Mouse (Mus musculus) forebrain, embryonic 11.5 days (tissue): ENCODE results near the gene Gpsm3. TPM values are rescaled to one million over a fixed set of nuclear protein-coding genes. Genes with fewer than 3 reads are reported as not detected.
A peak's percentile ranks its signal among the peaks of the same experiment; 100 is the strongest.

ENCODE experiments used
- ATAC-seq: fragments of 200-750 bp; cut with Nextera tagmentation; replicated peaks from 2 replicates; pipeline ENCODE4 v1.8.0; 2017; ENCODE audit warnings: moderate TSS enrichment; ENCODE audit not compliant: low FRiP score
- DNase-seq: peaks from one replicate; pipeline ENCODE4 v3.0.0-alpha.2; 2017; ENCODE audit warnings: low spot score
- H3K27ac ChIP-seq: fragments of 300-500 bp; sonication (generic); 2 replicates; pipeline ENCODE4 v1.5.1; 2014; ENCODE audit warnings: low read depth, low read length
- H3K27me3 ChIP-seq: fragments of 300-500 bp; sonication (generic); 2 replicates; pipeline ENCODE4 v1.6.1; 2014; ENCODE audit warnings: mild to moderate bottlenecking, low read length, mixed read lengths; ENCODE audit not compliant: control insufficient read depth, insufficient read depth
- H3K36me3 ChIP-seq: fragments of 300-500 bp; sonication (generic); 2 replicates; pipeline ENCODE4 v1.6.1; 2014; ENCODE audit warnings: mild to moderate bottlenecking, low read length, moderate library complexity, mixed read lengths; ENCODE audit not compliant: control insufficient read depth, insufficient read depth
- H3K4me1 ChIP-seq: fragments of 300-500 bp; sonication (generic); replicated peaks from 2 replicates; pipeline ENCODE4 v1.6.1; 2014; ENCODE audit warnings: low read length, mixed read lengths; ENCODE audit not compliant: control insufficient read depth, insufficient read depth
- H3K4me2 ChIP-seq: fragments of 300-500 bp; sonication (generic); 2 replicates; pipeline ENCODE4 v1.6.1; 2014; ENCODE audit warnings: low read depth, mild to moderate bottlenecking, low read length, moderate library complexity, mixed read lengths; ENCODE audit not compliant: severe bottlenecking
- H3K4me3 ChIP-seq: fragments of 300-500 bp; sonication (generic); 2 replicates; pipeline ENCODE4 v1.5.1; 2014; ENCODE audit warnings: low read depth, low read length
- H3K9ac ChIP-seq: fragments of 300-500 bp; sonication (generic); 2 replicates; pipeline ENCODE4 v1.6.1; 2014; ENCODE audit warnings: low read length
- H3K9me3 ChIP-seq: fragments of 300-500 bp; sonication (generic); 2 replicates; pipeline ENCODE4 v1.6.1; 2016; ENCODE audit warnings: low read length, mixed read lengths; ENCODE audit not compliant: control insufficient read depth
- WGBS: fragments of 180-500 bp; shearing (Covaris S2); extraction: QIAGEN DNeasy Blood & Tissue Kit; methylation state at CpG from one replicate; pipeline ENCODE4 v1.1.7; 2014; 5-methylcytosine and 5-hydroxymethylcytosine counted together
- polyA plus RNA-seq: library from polyadenylated mRNA; unstranded; fragments of >200 nt; fragmentation: Nextera tagmentation; extraction: Ambion mirVana; gene quantifications from 2 replicates; pipeline ENCODE4 v1.2.1, GENCODE M21; 2014

Gene Gpsm3
- polyA plus RNA-seq, 1 experiment from 2014 or later = 2.6 TPM

- Histone ChIP-seq H3K27me3 (no peaks in the 10 kb centered on the region), H3K36me3 (no peaks in the 10 kb centered on the region), H3K4me1 (no peaks in the 10 kb centered on the region), H3K27ac (no peak overlapping the region), H3K4me3 (no peak overlapping the region), H3K9ac (no peak overlapping the region), H3K4me2 (no peak overlapping the region), H3K9me3 (no peaks in the 10 kb centered on the region)
- DNase-seq (no peak), ATAC-seq (no peak)
- WGBS = 88% methylated on average over 7 of the region's 7 CpGs
Observed at GRCm38 (mm10) chr17:34559116-34559515, 30.5 kb upstream of the Gpsm3 start.

GRCm38 (mm10) chr17:34559895-34560294, 29.7 kb upstream of the Gpsm3 start:
- Histone ChIP-seq H3K27me3 (no peaks in the 10 kb centered on the region), H3K36me3 (no peaks in the 10 kb centered on the region), H3K9ac (no peak overlapping the region), H3K27ac (no peak overlapping the region), H3K4me3 (no peak overlapping the region), H3K4me1 (no peaks in the 10 kb centered on the region), H3K4me2 (no peak overlapping the region), H3K9me3 (no peaks in the 10 kb centered on the region)
- ATAC-seq = no peak
- 28% methylated on average over 15 of the region's 15 CpGs for WGBS
- no peak for DNase-seq

GRCm38 (mm10) chr17:34560438-34560837, 29.2 kb upstream of the Gpsm3 start:
- H3K27ac ChIP-seq = no peak overlapping the region
- no peak overlapping the region for H3K4me3 ChIP-seq
- no peaks in the 10 kb centered on the region for H3K9me3 ChIP-seq
- H3K27me3 ChIP-seq = no peaks in the 10 kb centered on the region
- WGBS = 89% methylated on average over 6 of the region's 6 CpGs
- ATAC-seq = no peak
- H3K4me2 ChIP-seq = no peak overlapping the region
- no peaks in the 10 kb centered on the region for H3K4me1 ChIP-seq
- DNase-seq = no peak
- H3K36me3 ChIP-seq = no peaks in the 10 kb centered on the region
- no peak overlapping the region for H3K9ac ChIP-seq

GRCm38 (mm10) chr17:34561200-34561599, 28.4 kb upstream of the Gpsm3 start:
- H3K4me2 ChIP-seq = no peak overlapping the region
- 39% methylated on average over 8 of the region's 8 CpGs for WGBS
- no peaks in the 10 kb centered on the region; the same call in 1 of the 2 replicates for H3K9me3 ChIP-seq
- no peaks in the 10 kb centered on the region for H3K36me3 ChIP-seq
- H3K4me3 ChIP-seq = no peak overlapping the region
- no peak overlapping the region for H3K9ac ChIP-seq
- DNase-seq = no peak
- no peak for ATAC-seq
- no peaks in the 10 kb centered on the region for H3K27me3 ChIP-seq
- H3K4me1 ChIP-seq = no peaks in the 10 kb centered on the region
- H3K27ac ChIP-seq = peak overlapping the region; percentile 18; the same call in 1 of the 2 replicates

GRCm38 (mm10) chr17:34562595-34562994, 27.0 kb upstream of the Gpsm3 start:
- H3K4me2 ChIP-seq = no peak overlapping the region
- WGBS = 71% methylated on average over 3 of the region's 3 CpGs
- no peak overlapping the region for H3K9ac ChIP-seq
- H3K36me3 ChIP-seq = no peaks in the 10 kb centered on the region
- H3K9me3 ChIP-seq = no peaks in the 10 kb centered on the region; the same call in 1 of the 2 replicates
- no peaks in the 10 kb centered on the region for H3K27me3 ChIP-seq
- ATAC-seq (no peak), DNase-seq (no peak)
- no peak overlapping the region for H3K27ac ChIP-seq
- no peak overlapping the region for H3K4me3 ChIP-seq
- H3K4me1 ChIP-seq = no peaks in the 10 kb centered on the region

GRCm38 (mm10) chr17:34563354-34563753, 26.3 kb upstream of the Gpsm3 start:
- Histone ChIP-seq H3K4me1 (no peaks in the 10 kb centered on the region), H3K27me3 (no peaks in the 10 kb centered on the region), H3K36me3 (no peaks in the 10 kb centered on the region), H3K4me2 (no peak overlapping the region), H3K27ac (no peak overlapping the region), H3K4me3 (no peak overlapping the region), H3K9me3 (no peaks in the 10 kb centered on the region; the same call in 1 of the 2 replicates), H3K9ac (no peak overlapping the region)
- no peak for ATAC-seq
- WGBS = 80% methylated on average over 11 of the region's 11 CpGs
- DNase-seq = no peak

- no peak for ATAC-seq
- Histone ChIP-seq H3K9ac (no peak within 1 kb of the TSS), H3K36me3 (no peaks in the 10 kb centered on the region), H3K27me3 (no peaks in the 10 kb centered on the region), H3K4me3 (no peak within 1 kb of the TSS), H3K9me3 (no peaks in the 10 kb centered on the region; the same call in 1 of the 2 replicates), H3K4me2 (no peak within 1 kb of the TSS), H3K4me1 (no peaks in the 10 kb centered on the region), H3K27ac (no peak within 1 kb of the TSS)
- 15% methylated on average over 6 of the region's 6 CpGs for WGBS
- no peak for DNase-seq
Observed at GRCm38 (mm10) chr17:34564003-34564421, 25.6 kb upstream of the Gpsm3 start, which contains the start of gene Notch4. Gene Notch4, plus strand, starts transcription at chr17:34564268.

GRCm38 (mm10) chr17:34564796-34565195, 24.8 kb upstream of the Gpsm3 start:
- ATAC-seq (no peak), DNase-seq (no peak)
- Histone ChIP-seq H3K4me2 (no peak overlapping the region), H3K4me3 (no peak overlapping the region), H3K27me3 (no peaks in the 10 kb centered on the region), H3K36me3 (no peaks in the 10 kb centered on the region), H3K9me3 (no peaks in the 10 kb centered on the region; the same call in 1 of the 2 replicates), H3K4me1 (no peaks in the 10 kb centered on the region), H3K9ac (no peak overlapping the region), H3K27ac (no peak overlapping the region)
- 54% methylated on average over 3 of the region's 3 CpGs for WGBS

GRCm38 (mm10) chr17:34567311-34567710, 22.3 kb upstream of the Gpsm3 start:
- Histone ChIP-seq H3K9me3 (no peaks in the 10 kb centered on the region; the same call in 1 of the 2 replicates), H3K27me3 (no peaks in the 10 kb centered on the region), H3K36me3 (no peaks in the 10 kb centered on the region), H3K4me2 (no peak overlapping the region), H3K4me1 (no peaks in the 10 kb centered on the region), H3K9ac (no peak overlapping the region), H3K4me3 (no peak overlapping the region), H3K27ac (no peak overlapping the region)
- 69% methylated on average over 9 of the region's 9 CpGs for WGBS
- ATAC-seq (no peak), DNase-seq (no peak)
